ENCODE assay signal across 11 mouse cellular contexts in genomic region chr5:81285643-81286042, GRCm38 (mm10).
"Had no signal": no experiment of that assay in that cellular context is flagged by ENCODE, and none has a peak within 500 bp of the region (broad histone marks: within the 10 kb centered on the region; RNA-seq: fewer than 3 reads in every experiment).

No protein-coding gene starts in this region.

- DNase-seq: kidney, adult 18-20 months; kidney, postnatal 14 days; left cerebral cortex, postnatal 4 days; lung, adult 18-20 months; thymus, adult 2 months; thymus, postnatal 25 days had no signal

- H3K36me3 ChIP-seq: limb, embryonic 13.5 days; neural tube, embryonic 13.5 days; stomach, embryonic 15.5 days had no signal

- H3K27me3 ChIP-seq: limb, embryonic 13.5 days; neural tube, embryonic 13.5 days; stomach, embryonic 15.5 days had no signal

- H3K27ac ChIP-seq: hindbrain, postnatal 0 days; limb, embryonic 13.5 days; liver, embryonic 14.5 days; neural tube, embryonic 13.5 days; stomach, embryonic 15.5 days had no signal

- H3K9me3 ChIP-seq: limb, embryonic 13.5 days; neural tube, embryonic 13.5 days; stomach, embryonic 15.5 days had no signal

- H3K9ac ChIP-seq: limb, embryonic 13.5 days; liver, embryonic 14.5 days; neural tube, embryonic 13.5 days; stomach, embryonic 15.5 days had no signal

- ATAC-seq: hindbrain, postnatal 0 days had no signal

- H3K4me2 ChIP-seq: limb, embryonic 13.5 days; neural tube, embryonic 13.5 days; stomach, embryonic 15.5 days had no signal

- H3K4me3 ChIP-seq: limb, embryonic 13.5 days; neural tube, embryonic 13.5 days; stomach, embryonic 15.5 days had no signal

- H3K4me1 ChIP-seq: stomach, embryonic 15.5 days had no signal
